Mouse (Mus musculus) forebrain, embryonic 12.5 days (tissue): ENCODE data around the gene Tpmt. TPM values are rescaled to one million over a fixed set of nuclear protein-coding genes. Genes with fewer than 3 reads are reported as not detected.
A peak's percentile ranks its signal among the peaks of the same experiment; 100 is the strongest.

Source experiments
- ATAC-seq: fragments of 200-750 bp; cut with Nextera tagmentation; 2 replicates; pipeline ENCODE4 v1.8.0; 2017; ENCODE audit warnings: moderate TSS enrichment; ENCODE audit not compliant: low FRiP score
- H3K27ac ChIP-seq: fragments of 300-500 bp; sonication (generic); 2 replicates; pipeline ENCODE4 v1.5.1; 2016; ENCODE audit warnings: mild to moderate bottlenecking
- H3K27me3 ChIP-seq: fragments of 300-500 bp; sonication (generic); 2 replicates; pipeline ENCODE4 v1.6.1; 2016; ENCODE audit warnings: mild to moderate bottlenecking
- H3K36me3 ChIP-seq: fragments of 300-500 bp; sonication (generic); replicated peaks from 2 replicates; pipeline ENCODE4 v1.6.1; 2016; ENCODE audit warnings: mild to moderate bottlenecking
- H3K4me1 ChIP-seq: fragments of 300-500 bp; sonication (generic); 2 replicates; pipeline ENCODE4 v1.6.1; 2016
- H3K4me2 ChIP-seq: fragments of 300-500 bp; sonication (generic); 2 replicates; pipeline ENCODE4 v1.6.1; 2016; ENCODE audit warnings: mild to moderate bottlenecking, moderate library complexity
- H3K4me3 ChIP-seq: fragments of 300-500 bp; sonication (generic); replicated peaks from 2 replicates; pipeline ENCODE4 v1.5.1; 2016; ENCODE audit warnings: mild to moderate bottlenecking
- H3K9ac ChIP-seq: fragments of 300-500 bp; sonication (generic); 2 replicates; pipeline ENCODE4 v1.6.1; 2016; ENCODE audit warnings: mild to moderate bottlenecking
- H3K9me3 ChIP-seq: fragments of 300-500 bp; sonication (generic); 2 replicates; pipeline ENCODE4 v1.6.1; 2016
- WGBS: fragments of 180-500 bp; shearing (Covaris S2); methylation state at CpG from one replicate; pipeline ENCODE4 v1.1.7; 2016; 5-methylcytosine and 5-hydroxymethylcytosine counted together
- polyA plus RNA-seq: library from polyadenylated mRNA; unstranded; fragments of >200 nt; fragmentation: Nextera tagmentation; extraction: Ambion mirVana; gene quantifications from 2 replicates; pipeline ENCODE4 v1.2.1, GENCODE M21; 2016

Tpmt gene
- polyA plus RNA-seq, 1 experiment from 2014 or later = 32.9 TPM

DNA sequence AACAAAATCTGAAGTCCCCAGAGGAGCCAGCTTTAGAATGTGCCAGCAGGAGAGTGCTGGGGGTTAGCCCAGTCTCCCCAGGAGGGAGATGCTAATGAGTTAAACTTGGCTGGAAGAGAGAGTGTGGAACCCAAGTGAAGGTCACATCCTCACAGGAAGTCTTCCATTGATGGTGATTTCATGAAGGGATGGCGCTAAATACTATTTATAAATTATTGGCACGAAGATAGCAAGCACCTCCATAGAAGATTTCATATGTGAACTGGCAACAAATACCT, 51.3 kb downstream of the Tpmt start:
- Histone ChIP-seq H3K9ac (no peak overlapping the region), H3K27ac (no peak overlapping the region), H3K36me3 (no peaks in the 10 kb centered on the region), H3K27me3 (no peaks in the 10 kb centered on the region), H3K4me3 (no peak overlapping the region), H3K9me3 (no peaks in the 10 kb centered on the region), H3K4me2 (no peak overlapping the region), H3K4me1 (no peaks in the 10 kb centered on the region)
- ATAC-seq = no peak
- 92% methylated on average over 2 of the region's 2 CpGs for WGBS

- H3K27ac ChIP-seq = no peak overlapping the region
- H3K9me3 ChIP-seq = no peaks in the 10 kb centered on the region
- 76% methylated on average over 7 of the region's 7 CpGs for WGBS
- no peak overlapping the region for H3K4me2 ChIP-seq
- ATAC-seq = no peak
- no peak overlapping the region for H3K4me3 ChIP-seq
- no peaks in the 10 kb centered on the region for H3K4me1 ChIP-seq
- no peaks in the 10 kb centered on the region for H3K36me3 ChIP-seq
- no peak overlapping the region for H3K9ac ChIP-seq
- no peaks in the 10 kb centered on the region for H3K27me3 ChIP-seq
These were observed 51.8 kb downstream of the Tpmt start for GRCm38 (mm10) chr13:46992516-46993273.

GRCm38 (mm10) chr13:46990376-46991011, 54.0 kb downstream of the Tpmt start:
- Histone ChIP-seq H3K27me3 (no peaks in the 10 kb centered on the region), H3K9me3 (no peaks in the 10 kb centered on the region), H3K27ac (no peak overlapping the region), H3K4me2 (no peak overlapping the region), H3K4me1 (no peaks in the 10 kb centered on the region), H3K36me3 (no peaks in the 10 kb centered on the region), H3K4me3 (no peak overlapping the region), H3K9ac (no peak overlapping the region)
- 59% methylated on average over 4 of the region's 4 CpGs for WGBS
- ATAC-seq = no peak

- ATAC-seq = no peak
- Histone ChIP-seq H3K4me3 (no peak overlapping the region), H3K36me3 (no peaks in the 10 kb centered on the region), H3K4me2 (no peak overlapping the region), H3K27ac (no peak overlapping the region), H3K9ac (no peak overlapping the region), H3K9me3 (no peaks in the 10 kb centered on the region), H3K27me3 (no peaks in the 10 kb centered on the region), H3K4me1 (no peaks in the 10 kb centered on the region)
- 77% methylated on average over 8 of the region's 8 CpGs for WGBS
These were observed 56.6 kb downstream of the Tpmt start for GRCm38 (mm10) chr13:46987941-46988340.

DNA sequence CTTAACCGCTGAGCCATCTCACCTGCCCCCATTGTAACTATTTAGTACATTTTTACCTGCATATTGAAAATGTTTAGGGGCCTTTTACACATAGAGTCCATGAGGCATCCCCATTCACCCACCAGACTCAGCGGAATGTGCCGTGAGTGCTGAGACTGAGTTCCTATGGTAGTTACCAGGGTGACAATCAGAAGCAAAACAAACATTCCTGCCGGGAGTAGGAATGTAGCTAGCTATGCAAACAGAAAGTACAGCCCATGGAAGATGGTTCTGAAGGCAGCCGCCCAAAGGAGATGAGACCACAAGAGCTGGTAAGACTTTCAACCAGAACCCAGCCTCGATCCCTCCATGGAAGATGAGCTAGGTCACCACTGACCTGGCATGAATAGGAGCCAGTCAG, 58.3 kb downstream of the Tpmt start:
- Histone ChIP-seq H3K4me1 (no peaks in the 10 kb centered on the region), H3K4me2 (no peak overlapping the region), H3K27ac (no peak overlapping the region), H3K4me3 (no peak overlapping the region), H3K36me3 (no peaks in the 10 kb centered on the region), H3K9ac (no peak overlapping the region), H3K27me3 (no peaks in the 10 kb centered on the region), H3K9me3 (no peaks in the 10 kb centered on the region)
- WGBS = 81% methylated on average over 6 of the region's 6 CpGs
- no peak for ATAC-seq

GRCm38 (mm10) chr13:46983878-46984277, 60.7 kb downstream of the Tpmt start:
- Histone ChIP-seq H3K4me3 (no peak overlapping the region), H3K27ac (no peak overlapping the region), H3K27me3 (no peaks in the 10 kb centered on the region), H3K4me2 (no peak overlapping the region), H3K9me3 (no peaks in the 10 kb centered on the region), H3K36me3 (no peaks in the 10 kb centered on the region), H3K4me1 (no peaks in the 10 kb centered on the region), H3K9ac (no peak overlapping the region)
- 86% methylated on average over 2 of the region's 2 CpGs for WGBS
- no peak for ATAC-seq

DNA sequence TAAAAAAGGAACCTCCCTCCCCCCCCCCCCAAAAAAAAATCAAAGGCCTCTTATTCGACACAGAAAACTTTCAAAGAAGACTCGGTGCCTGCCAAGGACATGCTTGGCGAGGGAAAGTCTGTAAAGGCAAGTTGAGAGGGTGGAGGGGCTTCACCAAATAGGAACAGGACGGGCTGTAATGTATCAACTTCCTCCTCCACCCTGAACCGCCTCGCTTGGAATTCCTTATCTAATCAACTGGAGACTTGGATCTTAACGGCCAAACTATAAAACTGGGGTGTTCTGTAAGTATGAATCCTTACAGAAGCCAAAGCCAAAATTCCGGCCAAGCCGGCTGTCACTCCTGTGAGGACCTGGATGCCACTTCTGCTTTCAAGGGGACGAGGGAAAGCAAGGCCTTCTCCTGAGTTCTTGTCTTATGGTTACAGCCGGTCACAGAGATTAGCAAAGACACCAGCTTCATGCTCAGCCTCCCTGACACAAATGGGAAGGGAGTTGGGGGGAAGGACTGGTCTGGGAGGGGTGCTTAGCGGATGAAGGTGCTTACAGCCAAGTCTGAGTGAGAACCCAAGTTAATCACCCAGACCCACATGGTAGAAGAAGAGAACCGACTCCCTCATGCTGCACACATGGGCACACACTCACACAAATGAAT, 64.6 kb downstream of the Tpmt start:
- no peaks in the 10 kb centered on the region for H3K27me3 ChIP-seq
- peaks cover 15% of the 10 kb centered on the region for H3K4me1 ChIP-seq
- no peak overlapping the region for H3K4me3 ChIP-seq
- no peak overlapping the region for H3K27ac ChIP-seq
- no peaks in the 10 kb centered on the region for H3K36me3 ChIP-seq
- no peak overlapping the region for H3K9ac ChIP-seq
- 76% methylated on average over 13 of the region's 13 CpGs for WGBS
- no peak overlapping the region for H3K4me2 ChIP-seq
- no peaks in the 10 kb centered on the region for H3K9me3 ChIP-seq
- no peak for ATAC-seq

DNA sequence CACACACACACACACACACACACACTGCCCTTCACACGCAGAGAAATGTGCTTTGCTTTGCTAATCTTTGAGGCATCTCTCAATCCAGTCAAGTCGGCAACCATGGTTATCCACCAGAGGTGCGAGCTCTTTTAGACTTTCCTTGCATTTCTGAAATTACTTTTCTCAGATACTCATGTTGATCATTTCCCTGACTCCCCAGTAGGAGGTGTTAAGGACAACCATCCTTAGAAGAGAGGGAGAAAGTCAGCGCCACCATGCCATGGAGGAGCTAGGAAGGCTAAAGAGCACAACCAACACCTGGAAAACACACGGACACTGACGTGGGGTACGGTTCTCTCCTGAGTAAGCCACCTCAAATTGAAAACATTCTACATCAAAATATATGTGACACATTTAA, 68.0 kb downstream of the Tpmt start:
- ATAC-seq = no peak
- H3K9me3 ChIP-seq = no peaks in the 10 kb centered on the region
- H3K4me2 ChIP-seq = no peak overlapping the region
- no peak overlapping the region for H3K9ac ChIP-seq
- WGBS = 92% methylated on average over 7 of the region's 7 CpGs
- no peak overlapping the region for H3K4me3 ChIP-seq
- peaks cover 16% of the 10 kb centered on the region for H3K4me1 ChIP-seq
- H3K27me3 ChIP-seq = no peaks in the 10 kb centered on the region
- no peak overlapping the region for H3K27ac ChIP-seq
- H3K36me3 ChIP-seq = no peaks in the 10 kb centered on the region

GRCm38 (mm10) chr13:46975930-46976329, 68.6 kb downstream of the Tpmt start:
- Histone ChIP-seq H3K4me1 (peaks cover 16% of the 10 kb centered on the region), H3K4me2 (peak overlapping the region; percentile 52), H3K27ac (peak overlapping the region; percentile 75), H3K4me3 (no peak overlapping the region), H3K9ac (0 out of 2 replicates have a peak overlapping the region, but pooled peaks have one; percentile 40), H3K27me3 (no peaks in the 10 kb centered on the region), H3K9me3 (no peaks in the 10 kb centered on the region), H3K36me3 (no peaks in the 10 kb centered on the region)
- no peak for ATAC-seq
- 39% methylated on average over 4 of the region's 4 CpGs for WGBS

GRCm38 (mm10) chr13:46975031-46975551, 69.4 kb downstream of the Tpmt start:
- H3K9ac ChIP-seq = peak overlapping the region; percentile 40; the same call in 1 of the 2 replicates

More at GRCm38 (mm10) chr13:46975031-46975551, 69.4 kb downstream of the Tpmt start:
- 10% methylated on average over 14 of the region's 14 CpGs for WGBS
- no peaks in the 10 kb centered on the region for H3K27me3 ChIP-seq
- peak overlapping the region; percentile 33 for H3K4me3 ChIP-seq
- peak overlapping the region; percentile 52 for H3K4me2 ChIP-seq
- peak overlapping the region; percentile 75 for H3K27ac ChIP-seq
- no peaks in the 10 kb centered on the region for H3K36me3 ChIP-seq
- peak; percentile 95 for ATAC-seq
- H3K9me3 ChIP-seq = no peaks in the 10 kb centered on the region
- peaks cover 16% of the 10 kb centered on the region for H3K4me1 ChIP-seq
